Mouse (Mus musculus) MEL (cell line): Measurements from ENCODE around the gene Ptprn. TPM values are rescaled to one million over a fixed set of nuclear protein-coding genes. Genes with fewer than 3 reads are reported as not detected.

Source experiments
- DNase-seq: peaks from one replicate; pipeline ENCODE4 v3.0.0; 2011; ENCODE audit warnings: low read depth, low spot score
- H3K27ac ChIP-seq: 2 replicates; pipeline ENCODE4 v1.5.1; 2012; ENCODE audit warnings: low read depth, mild to moderate bottlenecking, control low read depth, low read length, moderate library complexity; ENCODE audit not compliant: control insufficient read depth
- H3K27me3 ChIP-seq, 2 experiments: fragments of 150-350 bp in 1 of 2; sonication (generic) in 1 of 2; 2 replicates each; pipeline ENCODE4 v1.6.1; 2012; ENCODE audit warnings: low read length in 2 of 2, mild to moderate bottlenecking in 2 of 2, improper control_type of control experiment in 1 of 2, moderate library complexity in 1 of 2; ENCODE audit not compliant: insufficient read depth in 2 of 2, control insufficient read depth in 1 of 2
- H3K36me3 ChIP-seq, 2 experiments: 2 replicates each; pipeline ENCODE4 v1.6.1; 2012 to 2014; ENCODE audit warnings: low read length in 2 of 2, improper control_type of control experiment in 1 of 2, inconsistent platforms in 1 of 2, mild to moderate bottlenecking in 1 of 2; ENCODE audit not compliant: insufficient read depth in 2 of 2, control insufficient read depth in 1 of 2
- H3K4me1 ChIP-seq, 2 experiments: fragments of 150-350 bp in 1 of 2; sonication (generic) in 1 of 2; 2 replicates each; pipeline ENCODE4 v1.6.1; 2012; ENCODE audit warnings: low read length in 2 of 2, improper control_type of control experiment in 1 of 2, mild to moderate bottlenecking in 1 of 2; ENCODE audit not compliant: insufficient read depth in 2 of 2, control insufficient read depth in 1 of 2
- H3K4me3 ChIP-seq, 2 experiments: fragments of 150-350 bp in 1 of 2; sonication (generic) in 1 of 2; 2 replicates each; pipeline ENCODE4 v1.5.1; 2012; ENCODE audit warnings: low read depth in 2 of 2, low read length in 2 of 2, mild to moderate bottlenecking in 2 of 2, moderate library complexity in 2 of 2, control low read depth in 1 of 2, improper control_type of control experiment in 1 of 2; ENCODE audit not compliant: control insufficient read depth in 1 of 2, insufficient read depth in 1 of 2
- H3K79me2 ChIP-seq: 2 replicates; pipeline ENCODE4 v1.6.1; 2012; ENCODE audit warnings: mild to moderate bottlenecking, low read length, moderate library complexity; ENCODE audit not compliant: control insufficient read depth, poor library complexity, insufficient read depth
- H3K9ac ChIP-seq: 2 replicates; pipeline ENCODE4 v1.6.1; 2012; ENCODE audit warnings: low read depth, mild to moderate bottlenecking, control low read depth, low read length, moderate library complexity; ENCODE audit not compliant: control insufficient read depth, poor library complexity, severe bottlenecking
- H3K9me3 ChIP-seq: fragments of 150-350 bp; sonication (generic); replicated peaks from 2 replicates; pipeline ENCODE4 v1.6.1; 2012; ENCODE audit warnings: mild to moderate bottlenecking, low read length, improper control_type of control experiment, moderate library complexity; ENCODE audit not compliant: insufficient read depth
- BHLHE40 ChIP-seq: IDR thresholded peaks from 2 replicates; pipeline ENCODE4 v1.6.1; 2012; ENCODE audit warnings: low read depth, mild to moderate bottlenecking, inconsistent platforms, low read length, improper control_type of control experiment, borderline replicate concordance
- E2F4 ChIP-seq: IDR thresholded peaks from 2 replicates; pipeline ENCODE4 v1.6.1; 2011; ENCODE audit warnings: low read depth, low read length, improper control_type of control experiment, borderline replicate concordance
- ELF1 ChIP-seq: IDR thresholded peaks from 2 replicates; pipeline ENCODE4 v1.6.1; 2014; ENCODE audit warnings: low read depth, mild to moderate bottlenecking, inconsistent platforms, low read length, improper control_type of control experiment, moderate library complexity
- EP300 ChIP-seq, 2 experiments: IDR thresholded peaks; 2 replicates each; pipeline ENCODE4 v1.6.1; 2011; ENCODE audit warnings: improper control_type of control experiment in 2 of 2, low read length in 2 of 2, low read depth in 1 of 2, mild to moderate bottlenecking in 1 of 2
- ETS1 ChIP-seq: IDR thresholded peaks from 2 replicates; pipeline ENCODE4 v1.6.1; 2012; ENCODE audit warnings: low read depth, mild to moderate bottlenecking, inconsistent platforms, low read length, improper control_type of control experiment, moderate library complexity
- GATA1 ChIP-seq: IDR thresholded peaks from 2 replicates; pipeline ENCODE4 v1.6.1; 2011; ENCODE audit warnings: low read depth, low read length, improper control_type of control experiment
- HCFC1 ChIP-seq: IDR thresholded peaks from 2 replicates; pipeline ENCODE4 v1.6.1; 2012; ENCODE audit warnings: low read depth, mild to moderate bottlenecking, inconsistent platforms, low read length, improper control_type of control experiment, moderate library complexity
- JUND ChIP-seq: IDR thresholded peaks from 2 replicates; pipeline ENCODE4 v1.6.1; 2011; ENCODE audit warnings: low read depth, mild to moderate bottlenecking, improper control_type of control experiment, low read length
- KAT2A ChIP-seq: conservative IDR thresholded peaks from 2 replicates; pipeline ENCODE4 v1.6.1; 2012; ENCODE audit warnings: low read depth, low read length, improper control_type of control experiment, inconsistent platforms
- MAX ChIP-seq: IDR thresholded peaks from 2 replicates; pipeline ENCODE4 v1.6.1; 2011; ENCODE audit warnings: low read length, improper control_type of control experiment
- MAZ ChIP-seq: IDR thresholded peaks from 2 replicates; pipeline ENCODE4 v1.6.1; 2012; ENCODE audit warnings: low read depth, mild to moderate bottlenecking, inconsistent platforms, low read length, improper control_type of control experiment
- MEF2A ChIP-seq: IDR thresholded peaks from 2 replicates; pipeline ENCODE4 v1.6.1; 2014; ENCODE audit warnings: low read depth, mild to moderate bottlenecking, inconsistent platforms, low read length, improper control_type of control experiment; ENCODE audit not compliant: poor library complexity, insufficient replicate concordance, severe bottlenecking; ENCODE audit errors: extremely low read depth
- MXI1 ChIP-seq: IDR thresholded peaks from 2 replicates; pipeline ENCODE4 v1.6.1; 2011; ENCODE audit warnings: mild to moderate bottlenecking, low read depth, low read length, improper control_type of control experiment
- MYB ChIP-seq: IDR thresholded peaks from 2 replicates; pipeline ENCODE4 v1.6.1; 2011; ENCODE audit warnings: mild to moderate bottlenecking, low read depth, low read length, improper control_type of control experiment
- NRF1 ChIP-seq: IDR thresholded peaks from 2 replicates; pipeline ENCODE4 v1.6.1; 2014; ENCODE audit warnings: low read depth, mild to moderate bottlenecking, inconsistent platforms, low read length, improper control_type of control experiment, moderate library complexity; ENCODE audit not compliant: poor library complexity, insufficient read depth, severe bottlenecking
- POLR2A ChIP-seq, 2 experiments: IDR thresholded peaks; 2 replicates each; pipeline ENCODE4 v1.6.1; 2011 to 2012; ENCODE audit warnings: low read length in 2 of 2, mild to moderate bottlenecking in 2 of 2, control low read depth in 1 of 2, improper control_type of control experiment in 1 of 2, low read depth in 1 of 2, moderate library complexity in 1 of 2; ENCODE audit not compliant: control insufficient read depth in 1 of 2, insufficient read depth in 1 of 2, poor library complexity in 1 of 2
- POLR2AphosphoS2 ChIP-seq: IDR thresholded peaks from 2 replicates; pipeline ENCODE4 v1.6.1; 2011; ENCODE audit warnings: low read length, improper control_type of control experiment
- POLR2AphosphoS5 ChIP-seq: IDR thresholded peaks from 2 replicates; pipeline ENCODE4 v1.6.1; 2012; ENCODE audit warnings: low read depth, borderline replicate concordance, mild to moderate bottlenecking, inconsistent platforms, low read length, moderate library complexity, mixed read lengths
- RAD21 ChIP-seq: IDR thresholded peaks from 2 replicates; pipeline ENCODE4 v1.6.1; 2011; ENCODE audit warnings: mild to moderate bottlenecking, low read depth, low read length, improper control_type of control experiment
- RCOR1 ChIP-seq: IDR thresholded peaks from 2 replicates; pipeline ENCODE4 v1.6.1; 2012; ENCODE audit warnings: low read depth, mild to moderate bottlenecking, inconsistent platforms, low read length, improper control_type of control experiment
- SMC3 ChIP-seq: IDR thresholded peaks from 2 replicates; pipeline ENCODE4 v1.6.1; 2011; ENCODE audit warnings: low read depth, low read length, improper control_type of control experiment
- TAL1 ChIP-seq: IDR thresholded peaks from 2 replicates; pipeline ENCODE4 v1.6.1; 2012; ENCODE audit warnings: mild to moderate bottlenecking, inconsistent platforms, low read length, moderate library complexity, mixed read lengths
- TBP ChIP-seq: IDR thresholded peaks from 2 replicates; pipeline ENCODE4 v1.8.0; 2011; ENCODE audit warnings: low read depth, low read length, improper control_type of control experiment
- TCF12 ChIP-seq: IDR thresholded peaks from 2 replicates; pipeline ENCODE4 v1.6.1; 2014; ENCODE audit warnings: low read depth, mild to moderate bottlenecking, inconsistent platforms, low read length, improper control_type of control experiment, moderate library complexity
- UBTF ChIP-seq: IDR thresholded peaks from 2 replicates; pipeline ENCODE4 v1.6.1; 2012; ENCODE audit warnings: low read depth, mild to moderate bottlenecking, inconsistent platforms, low read length, improper control_type of control experiment, moderate library complexity, borderline replicate concordance; ENCODE audit not compliant: insufficient read depth
- ZC3H11A ChIP-seq: IDR thresholded peaks from 2 replicates; pipeline ENCODE4 v1.6.1; 2012; ENCODE audit warnings: low read depth, mild to moderate bottlenecking, inconsistent platforms, low read length, improper control_type of control experiment
- polyA plus RNA-seq, 2 experiments: library from polyadenylated mRNA; stranded (reverse) in 1 of 2; unstranded in 1 of 2; fragments of >175 nt in 1 of 2; fragments of >200 nt in 1 of 2; gene quantifications; 2 replicates each; pipeline versions ENCODE4 v1.2.1 to v1.2.4; 2012; ENCODE audit warnings: low replicate concordance in 2 of 2, low read depth in 1 of 2; ENCODE audit not compliant: insufficient read length in 2 of 2, insufficient read depth in 1 of 2, missing spikeins in 1 of 2
- total RNA-seq: library from RNA; depleted of rRNA; stranded (reverse); fragments of 300-350 nt; gene quantifications from 2 replicates; pipeline ENCODE4 v1.2.3, GENCODE M21; 2012

Gene Ptprn
- total and polyA plus RNA-seq, 3 experiments, result 0.13 TPM; not detected in 2

DNA sequence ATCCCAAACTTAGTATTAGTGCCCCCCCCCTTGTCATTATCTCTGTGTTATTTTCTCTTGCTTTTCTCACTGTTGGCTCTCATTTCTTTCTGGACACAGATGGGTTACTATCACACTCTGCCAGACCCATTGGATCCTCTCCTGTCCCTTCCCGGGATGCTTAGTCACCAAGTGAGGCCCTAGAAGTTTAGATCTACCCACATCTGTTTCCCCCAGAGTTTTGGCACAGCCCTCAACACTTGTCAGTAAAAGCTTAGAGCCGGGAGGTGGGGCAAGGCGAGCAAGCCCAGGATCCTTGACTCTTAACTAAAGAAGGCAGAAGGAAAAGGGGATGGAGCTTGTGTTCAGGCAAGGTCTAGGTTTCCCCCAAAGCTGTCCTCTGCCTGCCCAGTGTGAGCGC lies 35.1 kb downstream of the Ptprn start (continued):
- TF ChIP-seq MXI1 (peak; percentile 40; the same call in 1 of the 2 replicates), TAL1 (peak; percentile 93), NRF1 (0 out of 2 replicates have a peak, but pooled peaks have one; percentile 15), MEF2A (no peak), UBTF (no peak), ZC3H11A (no peak), KAT2A (no peak), GATA1 (peak; percentile 77), RCOR1 (peak; percentile 75), JUND (no peak)
- TF ChIP-seq, all 39 proteins: peak for 10

DNA sequence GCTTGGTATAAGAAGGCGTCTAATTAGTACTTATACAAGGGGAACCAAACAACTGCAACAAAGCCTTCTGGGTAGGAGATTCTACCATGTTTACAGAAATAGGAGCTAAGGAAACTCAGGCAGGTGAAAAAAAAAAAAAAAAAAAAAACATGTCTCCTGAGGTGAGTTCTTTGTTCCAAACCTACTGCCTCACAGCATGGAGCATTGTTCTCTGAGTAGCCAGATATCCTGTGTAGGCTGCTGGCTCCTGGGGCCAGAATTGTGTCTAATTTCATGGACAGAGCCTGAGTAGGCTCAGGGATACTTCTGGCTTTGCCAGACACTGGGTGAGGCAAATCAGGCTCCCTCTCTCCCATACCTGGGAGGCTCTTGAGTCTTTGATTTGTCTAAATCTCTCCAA lies 36.6 kb downstream of the Ptprn start:
- TF ChIP-seq POLR2AphosphoS2, result no peak
- TF ChIP-seq ELF1, result no peak
- no peak for TF ChIP-seq BHLHE40
- TF ChIP-seq SMC3, result no peak
- no peak for TF ChIP-seq POLR2AphosphoS5
- TF ChIP-seq MYB, result no peak
- TF ChIP-seq E2F4, result no peak
- no peak for TF ChIP-seq MAX
- TF ChIP-seq GATA1, result no peak
- TF ChIP-seq, all 39 proteins: peak for 0
- no peaks in the 10 kb centered on the region; the same call in 1 of the 2 replicates for H3K79me2 ChIP-seq
- H3K4me1 ChIP-seq, result peaks cover 38 to 74% of the 10 kb centered on the region in 2 experiments
- no peak for DNase-seq
- H3K4me3 ChIP-seq, result no peak overlapping the region
- H3K9ac ChIP-seq, result peak overlapping the region; percentile 37
- peaks cover 0 to 61% of the 10 kb centered on the region in 2 experiments; a peak in 2 of 4 replicates for H3K36me3 ChIP-seq
- H3K27ac ChIP-seq, result peak overlapping the region; percentile 53
- H3K27me3 ChIP-seq, result no peaks in the 10 kb centered on the region
- H3K9me3 ChIP-seq, result no peaks in the 10 kb centered on the region

DNA sequence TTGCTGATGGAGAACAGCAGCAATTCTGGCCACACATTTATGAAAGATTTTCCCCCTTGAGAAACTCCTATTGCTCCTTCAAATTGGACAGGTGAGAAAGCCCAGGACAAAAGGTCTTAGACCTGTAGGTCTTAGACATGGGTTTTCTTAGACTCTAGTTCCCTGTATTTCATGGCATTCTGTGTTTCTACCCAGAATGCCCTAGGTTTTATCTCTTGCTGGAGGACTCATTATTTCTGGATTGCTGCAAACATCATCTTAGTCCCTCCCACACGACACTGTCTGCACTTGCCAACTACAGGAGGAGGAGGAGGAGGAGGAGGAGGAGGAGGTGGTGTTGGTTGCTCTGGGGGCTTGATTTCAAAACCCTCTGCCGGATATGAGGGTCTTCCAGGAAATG lies 38.2 kb downstream of the Ptprn start:
- Histone ChIP-seq H3K79me2 (no peaks in the 10 kb centered on the region; the same call in 1 of the 2 replicates), H3K4me1 (peaks cover 38 to 69% of the 10 kb centered on the region in 2 experiments), H3K4me3 (peak overlapping the region; percentile 31 to 49; a peak in 3 of 4 replicates), H3K27me3 (no peaks in the 10 kb centered on the region), H3K9me3 (no peaks in the 10 kb centered on the region), H3K27ac (peak overlapping the region; percentile 91), H3K9ac (peak overlapping the region; percentile 52), H3K36me3 (peaks cover 0 to 62% of the 10 kb centered on the region in 2 experiments; a peak in 2 of 4 replicates)
- DNase-seq, result peak; percentile 75
- TF ChIP-seq POLR2AphosphoS5, result no peak
- TF ChIP-seq MAZ, result peak; percentile 38; the same call in 1 of the 2 replicates
- 0 out of 2 replicates have a peak, but pooled peaks have one; percentile 47 for TF ChIP-seq E2F4
- peak in 1 of 2 experiments; percentile 36; a peak in 1 of 4 replicates for TF ChIP-seq EP300 (IDR thresholded peaks at IDR 0.05; ENCODE audit: low read depth in 1 of 2, low read length in 2 of 2)
- TF ChIP-seq UBTF, result no peak
- TF ChIP-seq RCOR1, result peak; percentile 34
- TF ChIP-seq ELF1, result 0 out of 2 replicates have a peak, but pooled peaks have one; percentile 8
- no peak for TF ChIP-seq ZC3H11A
- TF ChIP-seq MAX, result peak; percentile 53
- no peak for TF ChIP-seq TAL1
- no peak for TF ChIP-seq RAD21
- 0 out of 2 replicates have a peak, but pooled peaks have one; percentile 22 for TF ChIP-seq POLR2AphosphoS2
- TF ChIP-seq POLR2A (IDR thresholded peaks at IDR 0.05; ENCODE audit: control insufficient read depth in 1 of 2, insufficient read depth in 1 of 2, low read depth in 1 of 2, low read length in 2 of 2, poor library complexity in 1 of 2), result no peak
- TF ChIP-seq MYB, result peak; percentile 27; the same call in 1 of the 2 replicates
- TF ChIP-seq GATA1, result peak; percentile 56; the same call in 1 of the 2 replicates
- no peak for TF ChIP-seq TCF12
- TF ChIP-seq HCFC1, result peak; percentile 60; the same call in 1 of the 2 replicates
- peak; percentile 49; the same call in 1 of the 2 replicates for TF ChIP-seq TBP
- TF ChIP-seq ETS1, result peak; percentile 61
